Mouse (Mus musculus): ENCODE results near the gene Tmem151a.
"Not testable (repeated sequence)": the region's sequence is repeated elsewhere in the genome, so short reads cannot be mapped to it uniquely, and the experiment has no call there.

Tmem151a gene

DNA sequence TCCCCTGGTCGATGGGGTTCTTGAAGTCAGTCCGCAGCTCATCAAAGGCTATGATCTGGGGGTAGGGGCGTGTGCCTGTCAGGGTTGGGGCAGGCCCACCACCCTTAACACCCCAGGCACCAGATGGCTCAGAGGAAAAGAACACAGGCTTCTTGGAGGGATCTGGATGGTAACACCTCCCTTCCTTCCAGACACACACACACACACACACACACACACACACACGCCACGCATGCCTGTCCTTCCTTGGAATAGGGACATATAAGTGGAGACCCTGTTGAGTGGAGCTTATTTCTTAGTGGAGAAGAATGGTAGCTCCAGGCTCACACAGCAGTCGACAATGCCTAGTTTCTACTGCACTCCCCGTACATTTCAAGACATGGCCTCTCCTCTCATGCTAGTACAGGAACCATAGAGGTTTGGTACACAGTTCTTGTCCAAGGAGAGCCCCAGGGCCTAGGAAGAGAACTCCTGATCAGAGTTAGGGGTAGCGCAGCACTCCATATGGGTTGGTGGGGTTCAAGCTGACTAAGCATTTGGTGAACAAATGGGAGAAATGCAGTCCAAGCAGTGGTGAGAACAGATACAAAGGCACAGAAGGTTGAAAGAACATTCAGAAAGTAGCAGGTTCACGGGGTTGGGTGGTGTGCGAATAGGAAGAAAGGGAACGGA lies 9.6 kb upstream of the Tmem151a start:
- DNase-seq (ENCODE audit: low spot score in 2 of 2) = no peak

DNA sequence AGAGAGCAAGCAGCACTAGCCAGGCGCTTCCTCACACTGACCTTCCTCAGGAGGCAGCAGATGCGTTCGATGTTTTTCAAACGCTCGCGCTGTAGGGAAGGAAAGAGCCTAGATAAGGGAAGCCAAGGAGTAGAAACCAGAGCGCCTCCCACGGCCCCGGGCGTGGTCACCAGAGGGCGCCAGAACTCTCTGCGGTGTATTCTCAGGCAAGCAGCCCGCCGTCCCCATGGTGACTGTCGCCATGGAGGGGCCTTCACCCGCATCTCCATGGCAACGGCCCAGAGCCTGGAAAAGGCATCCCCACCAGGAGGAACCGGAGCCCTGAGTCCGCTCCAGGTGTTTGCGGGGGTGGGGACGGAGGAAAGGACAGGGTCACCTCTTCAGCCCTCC lies 8.9 kb upstream of the Tmem151a start:
- DNase-seq (ENCODE audit: low spot score in 2 of 2) = peak; percentile 76 to 91

DNA sequence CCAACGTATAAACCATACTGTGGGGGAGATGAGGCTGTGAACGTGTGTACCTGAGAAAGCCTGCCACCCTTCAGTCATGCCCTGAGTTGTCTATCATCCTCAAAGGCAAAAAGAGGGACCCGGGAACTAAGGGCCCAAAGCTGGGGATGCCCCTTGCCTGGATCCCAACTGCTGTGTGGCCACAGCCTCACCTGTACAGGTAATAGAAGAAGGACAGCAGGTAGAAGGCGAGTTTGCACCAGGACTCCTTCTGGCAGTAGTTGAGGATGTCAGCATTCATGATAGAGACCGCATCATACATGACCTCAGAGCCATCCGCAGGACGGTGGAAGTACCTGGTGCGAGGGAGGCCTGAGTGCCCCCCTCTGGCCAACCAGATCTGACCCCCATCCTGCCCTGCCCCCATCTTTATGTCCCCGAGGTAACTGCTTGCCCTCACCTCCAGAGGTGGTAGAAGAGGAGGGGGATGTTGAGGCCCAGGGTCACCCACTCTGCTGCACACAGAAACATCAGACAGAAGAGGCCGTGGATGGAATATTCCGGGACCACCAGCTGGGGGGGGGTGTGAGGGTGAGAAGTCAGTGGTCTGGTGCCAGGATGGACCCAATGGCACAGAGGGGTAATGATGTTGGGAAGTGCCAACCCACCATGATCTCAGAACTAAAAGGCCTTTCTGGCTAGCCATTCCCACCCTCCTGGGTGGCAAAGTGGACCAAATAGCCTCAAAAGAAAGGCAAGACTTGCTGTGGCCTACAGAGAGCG lies 8.3 kb upstream of the Tmem151a start:
- DNase-seq (ENCODE audit: low spot score in 2 of 2) = no peak

DNA sequence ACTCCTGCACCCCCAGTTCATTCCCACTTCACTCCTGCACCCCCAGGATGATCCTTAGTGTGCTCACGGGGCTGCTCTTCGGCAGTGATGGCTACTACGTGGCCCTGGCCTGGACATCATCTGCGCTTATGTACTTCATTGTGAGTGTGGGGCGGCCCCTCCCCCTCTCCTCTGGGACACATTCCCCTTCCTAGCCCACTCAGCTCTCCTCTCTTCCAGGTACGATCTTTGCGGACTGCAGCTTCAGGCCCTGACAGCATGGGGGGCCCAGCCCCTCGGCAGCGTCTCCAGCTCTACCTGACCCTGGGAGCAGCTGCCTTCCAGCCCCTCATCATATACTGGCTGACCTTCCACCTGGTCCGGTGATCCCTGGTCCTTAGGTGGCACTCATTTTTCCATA lies 6.8 kb upstream of the Tmem151a start:
- no peak for DNase-seq (ENCODE audit: low spot score in 2 of 2)

DNA sequence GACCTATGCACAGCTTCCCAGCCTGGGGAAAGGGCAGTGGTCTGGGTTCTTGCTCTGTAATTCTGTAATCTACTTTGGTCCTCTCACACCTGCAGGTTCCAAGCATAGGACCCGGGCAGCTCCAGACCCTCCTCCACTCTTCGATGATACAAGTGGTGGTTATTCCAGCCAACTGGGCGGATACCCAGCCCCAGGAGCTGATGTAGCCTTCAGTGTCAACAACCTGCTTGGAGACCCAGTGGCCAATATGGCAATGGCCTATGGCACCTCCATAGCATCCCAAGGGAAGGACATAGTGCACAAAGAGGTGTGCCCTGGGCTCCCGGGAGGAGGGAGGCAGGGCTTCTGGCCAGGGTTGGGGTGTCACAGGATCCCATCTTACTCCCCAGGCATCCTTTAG lies 4.0 kb upstream of the Tmem151a start:
- no peak for DNase-seq (ENCODE audit: low spot score in 2 of 2)

DNA sequence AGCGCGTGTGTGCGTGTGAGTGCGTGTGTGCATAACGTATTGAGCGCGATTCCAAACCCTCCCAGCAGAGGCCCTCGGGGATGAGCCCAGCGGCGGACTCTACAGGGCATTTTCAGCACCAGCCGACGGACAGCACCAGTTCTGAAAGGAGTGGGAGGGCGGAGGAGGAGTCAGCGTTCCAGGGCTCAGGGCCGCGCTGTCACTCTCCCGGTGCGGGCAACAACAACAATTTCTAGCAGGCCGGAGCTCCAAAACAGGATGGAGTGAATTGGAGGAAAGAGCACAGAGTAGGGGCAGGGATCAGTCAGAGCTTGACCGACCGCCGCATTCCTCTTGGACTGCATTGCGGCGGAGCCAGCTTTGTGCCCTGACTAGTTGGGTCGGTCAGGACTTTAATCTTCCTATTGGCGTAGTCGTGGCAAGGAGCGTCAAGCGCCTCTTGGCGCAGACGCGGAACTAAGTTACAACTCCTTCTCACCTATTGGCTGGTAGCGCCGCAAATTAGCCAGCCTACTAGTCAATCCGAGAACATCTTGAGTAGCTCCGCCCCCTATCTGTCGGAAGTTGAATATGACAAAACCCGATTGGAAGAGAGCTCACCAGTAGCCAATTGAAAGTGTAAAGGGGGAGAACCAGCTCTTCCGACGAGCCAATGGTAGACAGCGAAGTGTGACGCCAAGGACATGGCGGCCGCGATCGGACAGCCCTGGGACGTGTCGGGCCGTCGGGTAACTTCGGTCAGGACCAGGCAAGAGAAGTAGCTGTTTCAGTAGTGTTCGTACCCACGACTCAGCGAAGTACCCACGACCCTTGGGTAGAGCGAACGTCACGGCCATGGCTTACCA lies 2.8 kb upstream of the Tmem151a start, which contains the start of gene Yif1a:
Gene Yif1a, plus strand, starts transcription at position 655 of the 845 bp plus-strand sequence.
- peak; percentile 90 to 93 for DNase-seq (ENCODE audit: low spot score in 2 of 2)

DNA sequence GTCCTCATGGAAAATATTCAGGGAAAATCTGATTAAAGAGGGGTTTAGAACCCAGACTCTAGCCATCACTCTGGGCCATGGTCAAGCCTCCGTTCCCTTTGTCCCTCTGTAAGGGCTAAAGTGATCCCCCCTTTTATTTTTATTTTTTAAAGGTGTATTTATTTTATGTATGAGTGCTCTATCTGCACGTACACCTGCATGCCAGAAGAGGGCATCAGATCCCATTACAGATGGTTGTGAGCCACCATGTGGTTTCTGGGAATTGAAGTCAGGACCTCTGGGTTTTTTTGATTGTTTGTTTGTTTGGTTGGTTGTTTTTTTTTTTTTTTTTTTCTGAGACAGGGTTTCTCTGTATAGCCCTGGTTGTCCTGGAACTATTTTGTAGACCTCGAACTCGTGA lies 1.2 kb upstream of the Tmem151a start:
- DNase-seq (ENCODE audit: low spot score in 2 of 2) = not testable (repeated sequence)

DNA sequence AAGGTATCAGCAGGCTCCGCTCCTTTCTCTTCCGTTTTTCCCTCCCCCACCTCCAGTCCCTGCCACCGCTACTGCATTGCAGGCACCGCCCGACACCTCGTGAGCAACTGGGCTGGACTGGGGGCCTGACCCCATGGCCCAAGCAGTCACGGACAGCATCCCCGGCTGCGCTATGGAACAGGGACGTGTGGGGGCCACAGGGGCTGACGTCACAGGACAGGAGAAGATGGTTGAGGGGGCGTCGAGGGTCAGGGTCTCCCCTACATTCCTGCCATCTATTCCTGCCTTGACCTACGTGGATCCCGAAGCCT lies 542 bp downstream of the Tmem151a start:
- no peak for DNase-seq (ENCODE audit: low spot score in 2 of 2)

DNA sequence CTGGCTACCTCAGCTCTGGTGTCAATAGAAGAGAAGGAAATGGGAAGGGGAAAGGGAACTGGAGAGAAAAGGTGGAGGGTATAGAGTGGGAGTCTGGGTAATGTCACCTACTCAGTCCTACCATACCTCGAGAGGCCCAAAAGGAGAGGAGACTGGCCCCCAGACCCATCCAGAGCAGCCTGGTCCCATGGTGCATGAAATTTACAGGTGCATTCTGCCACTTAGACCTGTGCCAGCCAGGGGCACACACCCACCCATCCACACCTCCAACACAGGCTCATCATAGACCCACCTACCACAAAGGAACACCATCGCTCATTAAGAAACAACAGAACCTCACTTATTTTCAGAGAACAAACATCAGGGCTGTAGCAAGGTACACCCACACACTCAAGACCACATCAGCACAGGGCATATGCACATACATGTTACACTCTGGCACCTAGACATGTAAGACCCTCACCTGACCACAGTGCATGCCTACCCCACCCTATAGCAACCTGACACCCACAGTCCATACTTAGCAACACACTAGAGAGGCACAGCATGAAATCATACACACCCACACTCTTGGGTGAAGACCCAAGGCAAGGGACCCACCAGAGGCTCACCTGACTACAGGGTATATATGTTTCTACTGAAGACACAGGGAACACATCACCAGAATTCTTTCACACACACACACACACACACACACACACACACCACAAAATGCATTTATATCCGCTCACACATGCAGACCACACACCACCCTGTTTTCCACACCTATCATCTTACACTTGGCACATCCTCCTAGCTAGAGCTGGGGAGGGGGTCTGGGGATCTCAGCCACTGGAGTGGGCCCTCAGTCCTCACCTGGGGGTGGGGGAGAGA lies 1.1 kb downstream of the Tmem151a start:
- DNase-seq (ENCODE audit: low spot score in 2 of 2) = no peak

DNA sequence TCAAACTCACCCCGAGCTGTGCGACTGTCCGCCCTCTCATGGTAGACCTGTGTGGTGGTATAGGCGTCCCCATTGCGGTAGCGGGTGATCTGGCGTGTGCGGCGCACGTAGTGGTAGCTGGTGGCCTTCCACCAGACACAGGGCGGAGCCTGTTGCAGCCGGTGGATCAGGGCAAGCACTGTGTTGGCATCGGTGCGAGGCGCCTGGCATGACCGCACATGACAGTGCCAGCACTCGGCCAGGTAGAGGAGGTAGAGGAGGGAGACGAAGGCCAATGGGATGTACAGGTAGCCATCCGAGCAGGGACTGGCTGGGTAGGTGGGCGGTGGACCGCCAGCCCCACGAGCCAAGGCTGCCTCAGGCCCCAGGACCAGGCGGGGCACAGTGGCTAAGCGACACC lies 2.7 kb downstream of the Tmem151a start:
- DNase-seq (ENCODE audit: low spot score in 2 of 2) = no peak

DNA sequence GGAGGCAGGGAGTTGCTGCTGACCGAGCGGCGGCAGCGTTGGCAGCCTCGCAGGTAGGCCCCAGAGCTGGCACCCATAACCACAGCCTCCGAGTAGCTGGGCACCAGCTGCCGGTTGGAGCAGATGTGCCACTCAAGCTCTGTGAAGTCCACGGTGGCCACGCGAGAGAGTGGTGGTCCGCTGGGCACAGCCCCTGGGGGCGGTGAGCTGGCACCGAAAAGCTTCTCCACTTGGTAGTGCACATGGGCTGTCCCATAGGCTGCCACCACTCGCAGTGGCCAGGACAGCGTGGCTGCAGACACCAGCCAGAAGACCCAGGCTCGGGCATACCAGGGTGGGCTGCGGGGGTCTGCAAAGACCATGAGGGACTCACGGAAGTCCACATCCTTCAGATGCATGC lies 3.3 kb downstream of the Tmem151a start:
- no peak for DNase-seq (ENCODE audit: low spot score in 2 of 2)

DNA sequence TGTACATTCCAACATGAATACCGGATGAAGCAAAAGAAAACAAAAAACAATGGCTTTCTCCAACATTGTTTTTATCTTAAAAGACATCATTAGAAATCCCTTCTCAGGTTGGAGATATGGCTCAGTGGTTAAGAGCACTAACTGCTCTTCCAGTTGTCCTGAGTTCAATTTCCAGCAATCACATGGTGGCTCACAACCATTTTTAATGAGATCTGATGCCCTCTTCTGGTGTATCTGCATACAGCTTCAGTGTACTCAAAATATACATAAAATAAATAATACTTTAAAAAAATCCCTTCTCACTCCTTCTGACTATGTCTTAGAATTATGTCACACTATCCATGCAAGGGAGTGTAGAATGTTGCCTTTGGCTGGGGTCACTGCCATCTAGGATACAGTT lies 6.1 kb downstream of the Tmem151a start:
- DNase-seq (ENCODE audit: low spot score in 2 of 2) = no peak

DNA sequence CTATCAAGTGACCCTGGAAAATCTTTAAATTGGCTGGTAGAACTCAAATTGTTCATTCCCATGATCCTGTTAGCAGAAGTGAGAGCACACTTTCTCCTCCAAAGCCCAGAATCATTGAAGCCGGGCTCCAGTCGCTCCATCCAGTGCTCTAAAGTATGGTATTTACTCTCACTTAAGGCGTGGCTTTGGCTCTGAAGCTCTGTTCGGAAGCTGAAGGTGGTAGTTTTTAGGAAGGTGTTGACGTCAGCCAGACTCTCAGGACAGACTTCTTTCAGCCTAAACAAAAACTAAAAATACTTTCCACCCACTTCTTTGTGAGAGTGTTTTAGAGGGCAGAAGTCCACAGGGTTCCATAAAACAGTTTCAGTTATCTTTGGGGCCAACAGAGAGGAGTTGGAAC lies 11.8 kb downstream of the Tmem151a start:
- DNase-seq (ENCODE audit: low spot score in 2 of 2) = no peak

DNA sequence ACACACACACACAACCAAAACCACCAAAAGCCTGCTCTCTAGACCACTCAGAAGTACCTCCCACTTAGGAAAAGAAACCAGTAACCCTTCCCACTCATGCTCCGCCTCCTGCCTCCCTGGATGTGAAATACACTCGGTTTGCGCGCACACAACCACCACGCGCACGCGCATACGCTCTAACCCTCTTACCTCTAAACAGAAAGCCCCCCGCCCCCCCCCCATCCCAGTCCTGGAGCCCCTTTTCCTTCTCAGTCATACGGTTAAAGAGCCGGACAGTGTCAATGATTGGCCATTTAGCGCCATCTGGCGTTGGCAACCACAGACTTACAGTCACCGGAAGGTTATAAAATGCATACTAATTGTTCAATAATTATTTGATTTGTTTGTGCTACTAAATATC lies 12.3 kb downstream of the Tmem151a start:
- peak in 1 of 2 experiments; percentile 37 for DNase-seq (ENCODE audit: low spot score in 2 of 2)

DNA sequence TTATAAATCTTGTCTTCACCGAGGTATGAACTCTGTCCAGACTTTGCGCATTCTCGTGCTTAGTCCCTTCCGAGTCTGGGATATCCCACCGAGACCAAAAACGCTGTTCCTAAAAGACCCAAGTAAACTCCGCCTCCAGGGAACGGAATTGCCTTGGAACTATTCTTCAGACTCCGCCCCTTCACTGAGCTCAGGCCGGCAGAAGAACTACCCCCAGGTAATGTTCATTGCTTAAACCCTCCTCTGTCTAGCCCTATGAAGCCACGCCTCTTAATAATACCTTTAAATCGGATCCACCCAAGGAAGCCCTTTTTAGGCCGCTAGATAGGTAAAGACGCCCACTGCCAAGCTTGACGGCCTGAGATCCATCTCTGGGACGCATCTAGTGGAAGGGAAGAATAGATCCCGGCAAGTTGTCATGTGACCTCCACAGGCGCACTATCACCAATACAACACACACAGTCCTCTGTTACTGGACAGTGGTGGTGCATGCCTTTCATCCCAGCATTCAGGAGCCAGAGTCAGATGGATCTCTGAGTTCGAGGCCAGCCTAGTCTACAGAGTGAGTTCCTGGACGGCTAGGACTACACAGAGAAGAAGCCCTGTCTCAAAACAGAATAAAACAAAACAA lies 12.8 kb downstream of the Tmem151a start:
- no peak for DNase-seq (ENCODE audit: low spot score in 2 of 2)

DNA sequence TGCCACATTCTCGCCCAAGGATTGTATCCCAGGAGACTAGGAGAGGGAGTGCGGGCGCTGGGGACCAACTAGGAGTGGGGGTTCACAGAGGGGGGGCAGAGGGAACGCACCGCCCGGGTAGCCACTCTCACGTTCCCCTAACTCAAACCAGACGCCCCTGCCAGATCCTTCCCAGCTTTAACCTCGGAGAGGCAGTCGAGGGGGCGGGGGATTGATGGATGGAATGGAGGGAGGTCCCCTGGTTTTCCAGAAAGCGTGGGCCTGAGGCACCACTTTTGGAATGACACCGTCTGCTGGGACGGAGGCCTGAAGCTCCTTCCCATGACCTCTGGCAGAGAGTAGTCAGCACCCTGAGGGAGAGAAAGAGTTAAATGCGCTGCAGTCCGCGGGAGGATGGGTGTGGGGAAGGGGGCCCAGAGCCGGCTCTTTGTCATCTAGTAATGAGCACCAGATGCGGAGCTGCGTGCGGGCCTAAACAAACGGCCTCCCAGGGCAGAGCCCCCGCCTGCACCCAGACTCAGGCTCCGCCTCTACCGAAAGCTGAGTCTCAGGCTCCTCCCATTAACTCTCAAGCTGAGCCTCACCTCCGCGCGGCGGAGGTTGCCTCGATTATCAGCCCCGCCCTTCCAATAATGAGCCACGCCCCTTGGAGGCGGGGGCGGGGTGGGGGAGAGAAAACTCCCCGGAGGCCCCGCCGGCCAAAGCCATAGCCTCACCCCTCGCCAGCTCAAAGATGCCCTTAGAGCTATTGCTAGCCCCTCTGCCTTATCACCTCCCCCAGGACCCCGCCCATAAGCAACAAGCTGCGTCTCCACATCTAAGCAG lies 13.6 kb downstream of the Tmem151a start:
- DNase-seq (ENCODE audit: low spot score in 2 of 2) = no peak

DNA sequence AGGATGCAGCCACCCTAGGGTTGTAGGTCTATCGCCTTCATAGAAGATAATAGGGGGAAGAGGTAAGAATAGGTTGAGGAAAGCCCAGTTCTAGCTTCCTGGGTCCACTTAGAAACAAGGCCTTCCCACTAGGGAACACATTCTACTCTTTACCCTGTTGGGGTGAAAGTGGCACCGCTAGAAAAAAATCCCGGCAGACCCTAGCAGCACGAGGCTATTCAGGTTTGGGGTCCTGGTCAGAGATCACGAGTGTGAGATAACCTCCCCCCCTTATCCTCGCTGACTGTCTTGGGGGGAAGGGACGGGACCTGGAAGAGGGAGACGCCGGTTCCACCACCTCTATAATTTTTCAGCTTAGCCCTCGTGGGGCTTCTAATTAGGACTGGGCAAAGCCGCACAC lies 14.3 kb downstream of the Tmem151a start:
- no peak for DNase-seq (ENCODE audit: low spot score in 2 of 2)

DNA sequence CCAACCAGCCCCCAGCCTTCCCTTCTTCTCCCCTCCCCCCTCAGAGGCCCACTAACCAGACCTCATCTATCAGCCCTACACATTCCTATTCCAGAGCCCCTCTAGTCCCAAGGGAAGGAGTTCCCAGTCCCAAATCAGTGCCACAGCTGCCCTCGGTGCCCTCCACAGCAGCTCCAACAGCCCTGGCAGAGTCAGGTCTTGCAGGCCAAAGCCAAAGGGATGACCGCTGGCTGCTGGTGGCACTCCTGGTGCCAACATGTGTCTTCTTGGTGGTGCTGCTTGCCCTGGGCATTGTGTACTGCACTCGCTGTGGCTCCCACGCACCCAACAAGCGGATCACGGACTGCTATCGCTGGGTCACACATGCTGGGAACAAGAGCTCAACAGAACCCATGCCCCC lies 15.4 kb downstream of the Tmem151a start:
- DNase-seq (ENCODE audit: low spot score in 2 of 2) = no peak

DNA sequence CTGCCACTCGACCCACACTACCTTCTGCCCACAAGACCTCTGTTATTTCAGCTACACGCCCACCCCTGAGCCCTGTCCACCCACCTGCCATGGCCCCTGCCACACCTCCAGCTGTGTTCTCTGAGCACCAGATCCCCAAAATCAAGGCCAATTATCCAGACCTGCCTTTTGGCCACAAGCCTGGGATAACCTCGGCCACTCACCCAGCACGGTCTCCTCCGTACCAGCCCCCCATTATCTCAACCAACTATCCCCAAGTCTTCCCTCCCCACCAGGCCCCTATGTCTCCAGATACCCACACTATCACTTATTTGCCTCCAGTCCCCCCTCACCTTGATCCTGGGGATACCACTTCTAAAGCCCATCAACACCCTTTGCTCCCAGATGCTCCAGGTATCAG lies 15.8 kb downstream of the Tmem151a start:
- no peak for DNase-seq (ENCODE audit: low spot score in 2 of 2)

DNA sequence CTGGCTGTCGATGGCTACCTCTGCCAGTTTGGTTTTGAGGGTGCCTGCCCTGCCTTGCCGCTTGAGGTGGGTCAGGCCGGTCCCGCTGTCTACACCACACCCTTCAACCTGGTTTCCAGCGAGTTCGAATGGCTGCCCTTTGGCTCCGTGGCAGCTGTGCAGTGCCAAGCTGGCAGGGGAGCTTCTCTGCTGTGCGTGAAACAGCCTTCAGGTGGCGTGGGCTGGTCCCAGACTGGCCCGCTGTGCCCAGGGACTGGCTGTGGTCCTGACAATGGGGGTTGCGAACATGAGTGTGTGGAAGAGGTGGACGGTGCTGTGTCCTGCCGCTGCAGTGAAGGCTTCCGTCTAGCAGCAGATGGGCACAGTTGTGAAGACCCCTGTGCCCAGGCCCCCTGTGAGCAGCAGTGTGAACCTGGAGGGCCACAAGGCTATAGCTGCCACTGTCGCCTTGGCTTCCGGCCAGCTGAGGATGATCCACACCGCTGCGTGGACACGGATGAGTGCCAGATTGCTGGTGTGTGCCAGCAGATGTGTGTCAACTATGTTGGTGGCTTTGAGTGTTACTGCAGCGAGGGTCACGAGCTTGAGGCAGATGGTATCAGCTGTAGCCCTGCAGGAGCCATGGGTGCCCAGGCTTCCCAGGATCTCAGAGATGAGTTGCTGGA lies 16.6 kb downstream of the Tmem151a start:
- DNase-seq (ENCODE audit: low spot score in 2 of 2) = no peak

All from thymus, postnatal 10 days (tissue).